Mouse (Mus musculus) adrenal gland, postnatal 10 days (tissue): Measurements from ENCODE around the gene Eif4g3. TPM values are rescaled to one million over a fixed set of nuclear protein-coding genes. Genes with fewer than 3 reads are reported as not detected.

Experiments used
- DNase-seq: peaks from one replicate; pipeline ENCODE4 v3.0.0; 2021; ENCODE audit warnings: mixed read lengths
- total RNA-seq, 2 experiments: library from RNA; stranded (reverse); gene quantifications; 2 replicates each; pipeline ENCODE4 v1.2.3; 2021

The Eif4g3 gene
- total RNA-seq, 2 experiments from 2014 or later: 72.1 to 93.7 TPM

DNA sequence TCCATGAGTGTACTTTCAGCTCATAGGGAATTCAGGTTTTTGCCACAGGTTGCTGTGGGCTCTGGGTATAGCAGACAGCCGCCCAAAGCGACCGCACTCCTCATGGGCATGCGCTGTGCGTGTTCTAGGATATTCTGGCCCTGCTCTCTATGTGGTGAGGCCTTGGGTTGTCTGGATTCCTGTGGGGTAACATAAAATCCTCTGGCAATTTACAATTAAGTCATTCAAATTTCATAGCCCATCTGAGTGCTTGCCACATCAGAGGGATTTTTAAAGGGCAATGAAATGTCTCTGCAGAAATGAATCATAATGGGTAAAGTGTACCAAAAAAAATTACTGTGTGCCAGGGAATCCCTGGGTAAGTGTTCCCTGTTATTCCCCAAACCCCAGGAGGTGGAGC lies 3.4 kb upstream of the Eif4g3 start:
- DNase-seq: no peak

DNA sequence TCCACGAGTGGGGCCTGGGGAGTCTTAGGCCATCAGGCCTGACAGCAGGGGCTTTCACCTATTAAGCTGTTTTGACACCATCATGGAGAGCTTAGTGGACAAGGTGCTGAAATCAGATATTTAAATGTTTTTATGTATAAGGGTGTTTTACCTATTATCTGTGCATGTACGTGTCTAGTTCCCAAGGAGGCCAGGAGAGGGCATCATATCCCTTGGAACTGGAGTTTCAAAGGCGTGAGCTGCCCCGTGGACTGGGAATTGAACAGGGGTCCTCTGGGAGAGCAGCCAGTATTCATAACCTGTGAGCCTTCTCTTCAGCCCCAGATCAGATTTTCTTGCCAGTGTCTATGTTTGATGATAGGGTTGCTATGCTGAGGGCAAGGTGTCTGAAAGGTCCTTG lies 2.4 kb upstream of the Eif4g3 start:
- no peak for DNase-seq

DNA sequence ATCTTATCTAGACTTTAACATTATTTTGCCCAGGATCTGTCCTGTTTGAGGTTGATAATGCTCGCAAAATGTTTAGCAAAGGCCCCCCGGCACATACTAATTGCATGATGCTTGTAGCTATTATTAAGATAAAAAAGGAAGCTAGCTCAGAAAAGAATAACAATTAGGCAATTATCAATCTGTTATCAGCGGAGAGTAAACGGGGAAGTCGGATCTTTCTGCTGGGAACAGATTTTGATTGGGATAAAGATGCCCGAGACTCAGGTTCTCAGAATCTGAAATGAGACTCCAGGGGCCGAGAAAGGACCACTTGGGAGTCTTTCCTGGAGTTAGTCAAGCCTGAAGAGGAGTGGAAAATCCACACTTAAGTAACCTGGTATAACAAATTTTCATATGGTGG lies 1.6 kb upstream of the Eif4g3 start:
- no peak for DNase-seq

DNA sequence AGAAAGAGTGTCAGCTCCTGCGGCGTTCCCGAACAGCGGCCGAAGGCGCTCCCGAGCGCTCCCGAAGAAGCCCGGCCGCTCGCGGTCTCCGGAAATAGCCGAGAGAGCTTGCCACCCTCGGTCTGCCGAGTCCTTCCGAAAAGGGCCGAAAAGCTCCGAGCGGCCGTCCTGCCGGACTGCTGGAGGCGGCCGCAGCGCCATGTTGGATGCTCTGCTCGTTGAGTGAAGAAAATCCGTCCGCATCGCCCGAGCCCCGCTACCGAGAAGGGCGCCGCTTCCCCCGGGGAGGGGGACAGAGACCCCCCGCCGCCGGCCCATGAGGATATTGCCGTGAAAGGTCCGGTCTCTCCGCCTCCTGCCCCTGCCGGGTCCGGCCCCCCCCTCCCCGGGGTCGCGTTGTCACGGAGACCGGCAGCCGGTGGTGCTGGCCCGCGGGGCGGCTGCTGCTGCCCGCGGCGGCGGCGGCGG lies 503 bp downstream of the Eif4g3 start:
- peak; percentile 100 for DNase-seq

DNA sequence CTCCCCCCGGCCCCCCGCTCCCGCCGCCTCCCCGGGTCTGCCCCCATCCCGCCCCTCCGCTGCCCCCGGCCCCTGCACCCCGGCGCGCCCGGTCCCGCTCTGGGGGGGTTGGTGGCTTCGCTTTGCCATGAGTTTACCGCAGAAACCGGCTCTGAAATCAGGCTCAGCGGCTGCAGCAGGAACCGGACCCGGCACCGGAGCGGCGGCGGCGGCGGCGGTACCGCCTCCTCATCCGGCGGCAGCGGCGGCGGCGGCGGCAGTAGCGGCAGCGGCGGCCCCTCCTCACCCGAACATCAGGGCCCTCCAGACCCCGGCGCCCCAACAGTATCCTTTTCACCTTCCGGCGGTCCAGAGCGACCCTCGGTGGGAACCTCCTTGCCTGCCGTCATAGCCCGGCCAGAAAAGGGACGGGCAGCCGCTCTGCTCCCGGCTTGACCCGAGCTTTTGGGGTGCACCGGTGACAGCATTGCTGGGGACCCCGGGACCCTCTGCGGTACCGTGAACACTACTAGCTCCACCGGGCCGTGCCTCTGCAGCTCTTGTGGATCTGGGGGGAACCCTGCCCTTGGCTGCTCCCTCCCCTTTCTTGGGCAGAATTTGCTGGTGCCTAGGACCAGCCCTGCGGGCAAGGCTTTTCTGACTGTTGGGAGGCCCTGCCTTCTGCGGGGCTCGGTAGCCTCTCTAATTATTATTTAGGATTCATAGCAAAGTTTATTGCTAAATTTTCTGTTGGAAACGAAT lies 1.2 kb downstream of the Eif4g3 start:
- DNase-seq: peak; percentile 70

DNA sequence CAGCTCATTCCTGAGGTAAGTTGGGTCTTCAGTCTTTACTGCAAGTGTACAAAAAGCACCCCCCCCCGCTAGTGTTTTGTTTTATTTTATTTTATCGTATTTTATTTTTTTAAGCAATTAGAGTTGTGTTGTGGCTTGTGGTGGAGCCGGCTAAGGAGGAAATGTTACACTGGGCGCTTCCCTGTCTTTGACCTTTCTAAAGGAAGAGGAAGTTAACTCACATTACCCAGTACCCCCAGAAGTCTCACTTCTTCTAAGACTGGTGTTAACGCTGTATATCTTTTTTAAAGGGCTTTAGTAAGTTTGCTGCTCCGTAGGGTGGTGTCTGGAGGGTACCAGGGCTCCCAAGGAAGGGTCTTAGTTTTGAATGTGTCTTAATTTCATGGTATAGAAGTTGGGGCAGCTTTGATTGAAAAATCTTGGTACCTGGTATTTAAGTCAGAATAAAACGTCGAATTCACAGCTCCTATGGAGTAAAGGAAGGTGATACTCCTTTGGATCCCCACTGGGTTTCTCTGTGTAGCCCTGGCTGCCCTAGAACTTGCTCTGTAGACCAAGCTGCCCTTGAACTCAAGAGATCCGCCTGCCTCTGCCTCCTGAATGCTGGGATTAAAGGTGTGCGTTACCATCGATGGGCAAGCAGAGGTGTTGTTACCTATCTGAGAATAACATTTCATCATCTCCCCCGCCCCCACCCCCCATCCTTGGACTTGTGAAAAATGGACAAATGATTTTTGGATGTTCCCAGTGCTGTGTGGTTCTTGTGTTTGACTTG lies 1.9 kb downstream of the Eif4g3 start:
- DNase-seq: no peak

DNA sequence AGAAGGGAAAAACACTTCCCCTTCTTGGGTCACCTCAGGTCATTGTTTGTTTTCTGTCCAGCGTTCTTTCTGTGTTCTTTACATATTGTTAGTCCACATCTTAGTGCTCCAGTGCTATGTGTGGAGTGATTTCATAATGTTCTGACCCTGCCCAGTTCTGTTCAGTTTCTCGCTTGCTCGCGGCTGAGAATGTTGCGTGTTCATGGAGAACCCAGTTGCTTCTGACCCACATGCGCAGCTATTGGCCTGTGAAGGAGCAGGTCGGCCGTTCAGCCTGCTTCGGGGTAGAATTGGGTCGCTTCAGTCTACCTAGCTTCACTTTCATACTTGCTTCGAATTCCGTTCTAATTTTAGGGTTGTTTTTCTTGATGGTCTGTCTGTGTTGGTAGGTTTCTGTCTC lies 2.6 kb downstream of the Eif4g3 start:
- DNase-seq: peak; percentile 57

DNA sequence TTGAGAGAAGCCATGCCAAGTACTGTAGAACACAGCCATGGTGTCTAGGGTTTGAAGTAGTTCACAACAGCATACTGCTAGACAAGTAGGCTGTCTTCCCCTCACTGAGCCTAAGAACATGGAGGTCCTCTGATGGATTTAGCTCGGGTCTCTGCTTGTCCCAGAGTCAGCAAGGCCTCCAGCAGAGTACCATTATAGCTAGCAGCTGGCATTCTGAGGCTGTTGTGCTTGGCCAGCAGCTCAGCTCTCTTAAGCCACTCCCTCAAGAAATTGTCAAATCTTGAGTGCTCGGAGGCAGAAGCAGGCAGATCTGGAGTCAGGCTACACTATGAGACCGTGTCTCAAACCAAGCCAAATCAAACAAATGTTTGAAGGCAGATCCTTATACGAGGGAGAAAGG lies 5.4 kb downstream of the Eif4g3 start:
- no peak for DNase-seq

DNA sequence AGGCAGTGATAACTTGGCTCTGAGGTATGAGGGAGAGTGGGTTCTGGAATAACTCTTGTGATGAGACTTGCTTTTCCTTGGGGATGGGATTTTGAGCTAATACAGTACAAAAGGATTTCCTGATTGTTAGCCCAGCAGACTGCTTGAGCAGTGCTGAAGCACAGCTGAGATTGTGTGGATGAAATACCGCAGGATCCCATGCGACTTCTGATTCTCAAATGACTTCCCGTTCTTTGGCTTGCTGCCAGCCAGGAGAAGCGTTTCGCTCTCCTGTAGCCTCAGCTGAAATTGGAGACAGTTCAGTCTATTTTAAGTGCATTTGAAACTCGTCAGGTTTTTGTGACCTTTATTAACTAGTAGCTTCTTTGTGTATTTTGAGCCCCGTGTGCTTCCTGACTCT lies 7.9 kb downstream of the Eif4g3 start:
- DNase-seq: peak; percentile 74

DNA sequence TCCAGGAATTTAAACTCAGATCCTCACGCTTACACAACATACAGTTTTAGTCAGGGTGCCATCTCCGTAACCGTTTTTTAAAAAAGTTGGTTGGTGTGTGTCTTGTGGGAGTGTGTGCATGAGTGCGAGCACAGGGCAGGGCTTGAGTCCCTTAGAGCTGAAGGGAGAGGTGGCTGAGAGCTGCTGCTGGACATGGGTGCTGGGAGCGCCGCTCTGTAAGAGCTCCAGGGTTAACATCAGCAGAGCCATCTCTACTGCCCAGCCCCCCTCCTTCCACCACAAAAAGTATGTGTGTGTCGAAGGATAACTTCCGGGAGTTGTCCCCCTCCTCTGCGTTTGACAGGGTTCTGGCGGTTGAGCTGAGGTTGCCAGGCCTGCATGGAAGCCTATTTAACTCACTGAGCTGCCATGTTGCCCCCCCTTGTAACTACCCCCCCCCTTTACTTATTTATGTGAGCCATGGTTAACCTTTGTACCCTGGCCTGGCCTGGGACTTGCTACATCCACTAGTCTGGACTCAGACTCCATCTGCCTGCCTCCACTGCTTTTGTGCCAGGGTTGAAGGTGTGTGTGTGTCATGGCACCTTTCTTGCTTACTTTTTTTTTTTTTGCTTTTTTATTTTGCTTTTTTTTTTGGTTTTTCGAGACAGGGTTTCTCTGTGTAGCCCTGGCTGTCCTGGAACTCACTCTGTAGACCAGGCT lies 11.2 kb downstream of the Eif4g3 start:
- no peak for DNase-seq

DNA sequence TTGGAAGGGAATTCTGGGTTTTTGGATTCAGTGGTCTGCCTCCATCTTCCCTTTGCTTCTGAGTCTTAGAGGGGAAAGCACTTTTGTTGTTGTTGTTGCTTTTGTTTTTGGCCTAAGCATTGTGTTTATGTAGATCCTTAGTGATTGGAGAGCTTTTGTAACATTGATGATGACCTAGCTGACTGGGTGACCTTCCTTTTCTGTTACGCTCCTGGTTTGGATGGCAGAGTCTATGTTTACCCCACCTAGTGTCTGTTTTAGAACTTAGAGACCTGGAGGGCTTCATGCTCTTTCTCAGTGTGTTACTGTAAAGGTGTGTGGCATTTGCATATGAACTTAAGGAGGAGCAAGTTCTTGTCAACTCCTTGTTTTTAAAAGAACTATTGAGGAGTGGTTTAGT lies 13.0 kb downstream of the Eif4g3 start:
- DNase-seq: no peak

DNA sequence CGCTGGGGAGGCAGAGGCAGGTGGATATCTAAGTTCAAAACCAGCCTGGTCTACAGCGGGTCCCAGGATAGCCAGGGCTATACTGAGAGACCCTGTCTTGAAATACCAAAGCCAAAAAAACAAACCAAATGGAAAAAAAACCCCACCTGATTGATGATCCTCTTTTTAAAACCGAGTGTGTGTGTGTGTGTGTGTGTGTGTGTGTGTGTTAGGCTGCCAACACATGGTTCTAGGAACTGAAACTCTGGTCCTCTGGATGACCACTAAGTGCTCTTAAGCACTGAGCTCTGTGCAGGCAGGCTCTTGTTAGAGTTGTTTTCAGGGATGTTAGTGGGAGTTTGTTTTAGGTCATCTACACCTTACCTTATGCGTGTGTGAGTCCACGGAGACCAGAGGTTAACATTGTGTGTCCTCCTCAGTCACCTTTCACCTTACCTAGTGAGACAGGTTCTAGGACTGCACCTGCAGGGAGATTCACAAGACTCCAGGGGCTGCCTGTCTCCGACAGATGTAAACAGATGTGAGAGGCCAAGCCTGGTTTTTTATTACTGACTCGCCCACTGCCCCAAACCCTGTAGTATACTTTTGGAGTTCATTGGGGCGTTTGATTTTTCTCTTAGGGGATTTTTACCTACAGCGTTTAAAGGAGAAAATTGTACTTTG lies 14.3 kb downstream of the Eif4g3 start:
- no peak for DNase-seq

DNA sequence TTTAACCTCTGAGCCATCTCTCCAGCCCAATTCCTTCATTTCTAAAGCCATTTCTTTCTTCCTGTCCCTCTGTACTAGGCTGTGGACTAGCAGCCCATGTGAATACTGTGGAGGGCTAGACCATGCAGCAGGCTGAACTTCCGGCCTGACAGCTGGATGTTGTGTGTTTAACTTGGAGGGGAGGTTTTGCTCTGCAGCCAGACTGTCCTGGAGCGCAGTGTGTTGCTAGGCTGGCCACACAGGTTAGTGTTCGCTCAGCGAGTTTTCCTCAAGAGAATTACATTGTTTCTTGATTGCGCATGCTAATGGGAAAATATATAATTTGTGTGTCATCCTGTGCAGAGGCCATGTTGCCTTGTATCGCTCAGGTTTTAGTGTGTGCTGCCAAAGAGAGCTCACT lies 15.8 kb downstream of the Eif4g3 start:
- no peak for DNase-seq

DNA sequence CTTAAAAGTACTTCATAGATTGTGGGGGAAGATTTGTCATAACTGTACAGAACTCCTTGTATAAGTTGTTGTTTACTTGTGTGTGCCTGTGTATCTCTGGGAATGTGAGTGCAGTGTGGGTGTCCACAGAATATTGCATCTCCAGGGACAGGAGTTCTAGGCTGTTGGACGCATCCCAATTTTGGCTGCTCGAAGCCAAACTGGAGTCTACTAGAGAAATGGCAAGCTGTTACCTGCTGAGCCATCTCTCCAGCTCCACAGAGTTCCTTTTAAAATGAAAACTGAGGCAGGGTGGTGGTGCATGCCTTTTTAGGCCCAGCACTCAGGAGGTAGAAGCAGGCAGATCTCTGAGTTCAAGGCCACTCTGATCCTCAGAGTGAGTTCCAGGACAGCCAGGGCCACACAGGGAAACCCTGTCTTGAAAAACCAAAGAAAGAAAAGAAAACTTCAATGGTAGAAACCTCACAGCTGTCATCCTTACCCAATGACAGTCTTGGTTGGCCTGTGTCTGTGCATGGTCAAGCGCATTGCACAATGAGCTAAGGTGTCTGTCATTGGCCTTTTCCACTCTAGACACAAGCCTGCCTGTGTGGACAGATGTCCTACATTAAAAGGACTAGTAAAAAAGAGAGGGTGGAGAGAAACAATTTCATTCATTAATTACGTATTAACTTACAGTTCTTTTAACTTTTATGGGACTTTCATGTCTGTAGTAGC lies 17.1 kb downstream of the Eif4g3 start:
- DNase-seq: no peak

DNA sequence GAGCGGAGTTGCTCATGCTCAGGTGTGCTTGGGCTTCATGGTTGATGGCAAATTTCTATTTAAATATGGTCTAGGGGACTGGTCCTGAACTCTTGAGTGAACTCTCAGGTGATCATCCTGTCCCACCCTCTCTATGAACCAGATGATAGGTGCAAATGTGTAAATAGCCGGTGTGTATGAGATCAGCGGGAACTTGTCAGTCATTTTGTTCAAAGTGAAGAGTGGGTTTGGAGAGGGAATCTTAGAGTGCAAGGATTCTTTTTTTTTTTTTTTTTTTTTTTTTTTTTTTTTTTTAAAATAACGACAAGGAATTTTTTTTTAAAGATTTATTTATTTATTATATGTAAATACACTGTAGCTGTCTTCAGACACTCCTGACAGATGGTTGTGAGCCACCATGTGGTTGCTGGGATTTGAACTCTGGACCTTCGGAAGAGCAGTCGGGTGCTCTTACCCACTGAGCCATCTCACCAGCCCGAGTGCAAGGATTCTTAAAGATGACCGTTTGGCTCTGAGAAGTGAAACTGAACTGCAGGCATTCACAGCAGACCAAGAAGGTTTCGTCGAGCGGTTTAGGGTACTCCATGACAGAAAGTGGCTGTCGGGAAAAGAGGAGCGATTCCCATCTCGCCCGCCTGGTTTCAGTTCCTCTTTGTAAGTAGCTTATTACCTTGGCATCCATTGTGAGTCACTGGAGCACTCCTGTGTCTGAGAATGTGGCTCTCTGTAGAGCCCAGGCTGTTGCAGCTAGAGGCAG lies 21.1 kb downstream of the Eif4g3 start:
- DNase-seq: no peak

DNA sequence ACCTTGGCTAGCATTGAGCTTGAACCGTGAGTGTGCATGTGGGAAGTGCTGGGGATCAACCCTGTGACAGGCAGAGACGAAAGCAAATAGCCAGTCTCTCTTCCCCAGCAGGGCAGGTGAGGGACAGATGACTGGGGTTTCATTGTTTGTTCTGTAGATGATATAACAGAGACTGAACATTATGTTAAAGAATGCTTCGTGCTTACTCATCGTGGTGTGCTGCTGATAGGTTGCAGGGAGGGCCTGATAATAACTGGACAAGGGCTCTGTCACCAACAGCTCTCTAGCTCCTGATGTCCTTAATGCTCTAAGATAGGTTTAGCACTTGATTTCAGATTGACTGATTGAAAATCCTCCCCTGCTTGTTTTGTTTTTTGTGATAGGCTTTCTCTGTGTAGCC lies 23.1 kb downstream of the Eif4g3 start:
- no peak for DNase-seq

DNA sequence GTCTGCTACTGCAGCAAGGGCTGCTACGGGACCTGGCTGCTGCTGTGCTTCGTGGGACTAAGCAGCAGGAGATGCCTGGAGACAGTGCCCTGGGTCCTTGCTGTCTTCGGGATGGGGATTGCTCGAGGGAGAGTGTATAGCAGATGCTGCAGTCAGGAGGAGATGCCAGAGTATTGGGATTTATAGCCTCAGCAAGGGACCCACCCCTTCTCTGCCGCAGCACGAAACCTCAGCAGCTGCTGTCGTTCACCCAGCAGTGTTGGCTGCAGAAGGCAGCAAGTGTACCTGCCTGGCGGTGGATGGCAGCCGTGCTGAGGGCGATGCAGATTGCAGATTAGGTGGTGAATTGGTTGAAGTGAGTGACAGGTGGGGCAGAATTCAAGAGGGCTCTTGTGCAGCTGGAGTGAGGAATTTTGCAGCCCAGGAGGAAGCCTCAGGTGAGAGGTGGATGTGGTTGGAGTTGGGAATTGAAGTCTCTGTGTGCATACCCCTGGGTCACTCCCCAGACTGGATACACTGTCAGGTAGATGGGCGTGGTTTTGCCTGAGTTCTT lies 24.3 kb downstream of the Eif4g3 start:
- DNase-seq: no peak

DNA sequence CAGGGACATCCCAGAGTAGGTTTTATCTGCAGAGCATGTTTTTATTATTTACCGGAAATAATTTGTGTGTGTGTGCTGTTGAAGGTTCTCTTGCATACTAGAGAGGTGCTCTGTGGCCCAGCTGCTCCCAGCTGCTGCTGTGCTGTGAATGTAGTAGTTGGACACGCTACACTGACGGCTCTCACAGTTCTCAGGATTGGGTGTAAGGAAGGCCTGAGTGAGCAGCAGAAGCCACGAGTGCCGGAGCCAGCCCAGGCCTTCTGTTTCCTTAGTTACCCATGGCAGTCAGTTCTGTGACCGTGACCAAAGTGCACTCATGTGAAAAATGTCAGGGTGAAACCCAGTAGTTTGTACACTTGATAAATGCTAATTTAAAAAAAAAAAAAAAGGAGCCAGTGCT lies 25.2 kb downstream of the Eif4g3 start:
- DNase-seq: peak; percentile 43

DNA sequence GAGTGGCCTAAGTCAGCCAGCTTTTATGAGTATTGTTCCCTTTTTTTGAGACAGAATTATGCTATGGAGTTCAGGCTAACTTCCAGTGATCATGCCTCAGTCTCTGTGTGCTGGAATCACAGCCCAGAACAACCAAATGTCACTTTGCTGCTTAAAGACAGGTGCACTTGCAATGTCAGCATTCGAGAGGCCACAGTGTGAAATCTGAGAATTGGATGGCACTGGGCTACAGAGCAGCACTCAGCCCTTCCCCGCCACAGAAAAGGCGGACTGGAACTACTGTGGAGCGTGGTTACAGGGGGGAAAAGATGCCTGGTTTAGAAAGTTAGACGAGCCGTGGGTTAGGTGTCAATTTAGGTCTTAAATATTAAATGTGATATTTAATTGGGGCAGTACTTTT lies 27.4 kb downstream of the Eif4g3 start:
- DNase-seq: no peak

DNA sequence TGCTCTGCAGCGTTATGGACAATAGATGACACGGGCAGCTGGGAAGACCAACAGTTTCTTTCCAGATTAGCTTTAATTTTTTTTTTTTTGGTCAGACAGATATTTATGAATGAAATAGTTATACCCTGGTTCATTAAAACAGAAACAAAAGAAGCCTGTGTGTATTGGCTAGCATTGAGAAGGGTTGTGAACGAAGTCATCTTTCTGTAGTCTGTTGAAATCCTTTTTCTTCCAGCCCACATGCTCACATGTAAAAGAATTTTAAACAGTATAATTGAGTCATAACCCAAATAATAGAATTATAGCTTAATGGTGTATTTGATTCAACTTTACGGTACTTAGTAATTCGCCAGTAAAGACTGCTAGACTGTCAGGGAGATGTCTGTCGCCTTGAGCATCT lies 28.8 kb downstream of the Eif4g3 start:
- no peak for DNase-seq

DNA sequence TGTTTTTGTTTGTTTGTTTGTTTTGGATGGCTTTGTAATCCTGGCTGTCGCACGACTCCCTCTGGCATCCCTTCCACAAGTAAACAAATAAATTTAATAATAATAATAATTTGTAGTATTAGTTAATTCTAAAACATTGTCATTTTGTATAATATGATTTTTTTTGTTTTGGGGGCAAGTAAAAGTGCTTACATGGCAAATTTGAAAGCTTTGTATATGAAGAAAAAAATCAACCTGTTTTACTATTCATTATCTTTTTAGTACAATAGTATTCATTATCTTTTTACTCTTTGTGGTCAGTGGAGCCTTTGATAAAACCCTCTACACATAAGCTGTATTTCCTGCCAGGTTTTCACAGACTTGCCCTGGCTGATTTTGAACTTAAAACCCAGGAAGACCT lies 29.9 kb downstream of the Eif4g3 start:
- DNase-seq: no peak
